In the genomic region with DNA sequence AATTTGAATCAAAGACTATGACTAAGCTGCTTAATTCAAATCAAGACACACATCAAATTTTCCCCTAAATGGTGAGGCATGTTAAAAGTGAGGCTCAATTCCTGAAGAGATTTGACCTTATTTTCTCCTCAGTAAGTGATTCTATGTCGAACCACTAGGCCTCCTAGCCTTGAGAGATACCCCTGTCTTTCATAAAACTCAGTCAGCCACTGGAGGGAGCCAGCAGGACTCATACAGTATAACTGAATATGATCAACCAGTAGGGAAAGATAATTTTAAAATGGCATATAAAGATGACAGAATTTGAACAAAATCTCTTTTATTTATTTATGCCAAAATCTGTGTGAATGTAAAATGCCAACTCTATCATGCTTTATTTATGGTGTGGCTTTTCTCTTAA, we compare ENCODE assay signal across 7 mouse cellular contexts.
DNase-seq lines count a peak whose midpoint lies in the region; ATAC-seq and TF ChIP-seq lines count a peak whose summit lies in the region.

No protein-coding gene starts in this region.

- 62% methylated on average over 1 of the region's 1 CpGs for WGBS in hindbrain, embryonic 14.5 days
- 77% methylated on average over 1 of the region's 1 CpGs for WGBS in hindbrain, embryonic 10.5 days

- no peak overlapping the region for H3K27ac ChIP-seq in hindbrain, embryonic 14.5 days
- no peak overlapping the region for H3K27ac ChIP-seq in hindbrain, embryonic 10.5 days
- H3K27ac ChIP-seq in CH12.LX (ENCODE audit: insufficient read depth, low read depth) = no peak overlapping the region

- no peaks in the 10 kb centered on the region for H3K27me3 ChIP-seq in hindbrain, embryonic 14.5 days (ENCODE audit: control insufficient read depth, insufficient read depth, low read length)
- H3K27me3 ChIP-seq in hindbrain, embryonic 10.5 days (ENCODE audit: insufficient read depth, poor library complexity, severe bottlenecking) = no peaks in the 10 kb centered on the region
- H3K27me3 ChIP-seq in CH12.LX (replicated peaks) = no peaks in the 10 kb centered on the region

- H3K4me2 ChIP-seq in hindbrain, embryonic 14.5 days (replicated peaks) = no peak overlapping the region
- no peak overlapping the region for H3K4me2 ChIP-seq in CH12.LX (ENCODE audit: insufficient read depth, low read depth, poor library complexity, severe bottlenecking)

- dilution Hi-C loops in CH12.LX (cut with MboI; ENCODE audit: extremely low pct_ligation_motif_present, extremely low pct_unique_long_range_greater_than_20kb, low sequenced_read_pairs) = no loop called here

- TF ChIP-seq EP300 in CH12.LX (IDR thresholded peaks at IDR 0.05; ENCODE audit: low read length) = no peak

- H3K4me1 ChIP-seq in hindbrain, embryonic 14.5 days (replicated peaks; ENCODE audit: control insufficient read depth, insufficient read depth, low read length) = no peaks in the 10 kb centered on the region
- 0 out of 2 replicates have a peak, but pooled peaks cover 3% of the 10 kb centered on the region for H3K4me1 ChIP-seq in hindbrain, embryonic 10.5 days (replicated peaks)
- no peaks in the 10 kb centered on the region for H3K4me1 ChIP-seq in CH12.LX (ENCODE audit: control insufficient read depth in 1 of 2, insufficient read depth in 2 of 2)

- no peak for TF ChIP-seq POLR2A in CH12.LX (IDR thresholded peaks at IDR 0.05; ENCODE audit: low read depth, low read length)

- no peak overlapping the region for H3K4me3 ChIP-seq in hindbrain, embryonic 14.5 days (replicated peaks; ENCODE audit: low read length)
- no peak overlapping the region for H3K4me3 ChIP-seq in hindbrain, embryonic 10.5 days
- no peak overlapping the region for H3K4me3 ChIP-seq in CH12.LX (replicated peaks in 1 of 3; ENCODE audit: low read depth in 2 of 3, low read length in 2 of 3, poor library complexity in 1 of 3)

- peak; percentile 68 for TF ChIP-seq RAD21 in CH12.LX (IDR thresholded peaks at IDR 0.05; ENCODE audit: low read depth, low read length)

- in situ Hi-C loops in CH12.LX (cut with MboI; ENCODE audit: low pct_ligation_motif_present, low pct_unique_long_range_greater_than_20kb, low sequenced_read_pairs) = no loop called here

- no peaks in the 10 kb centered on the region for H3K36me3 ChIP-seq in hindbrain, embryonic 14.5 days (replicated peaks; ENCODE audit: control insufficient read depth, insufficient read depth)
- H3K36me3 ChIP-seq in hindbrain, embryonic 10.5 days = no peaks in the 10 kb centered on the region
- H3K36me3 ChIP-seq in CH12.LX (replicated peaks in 1 of 2; ENCODE audit: control insufficient read depth in 1 of 2, insufficient read depth in 1 of 2, low read length in 1 of 2) = no peaks in the 10 kb centered on the region

- peak; percentile 50 for DNase-seq in hindbrain, embryonic 14.5 days (ENCODE audit: low spot score)
- DNase-seq in hindbrain, embryonic 10.5 days (ENCODE audit: low spot score) = no peak
- peak; percentile 72 for DNase-seq in CH12.LX (ENCODE audit: extremely low read depth)
- DNase-seq in adrenal gland, postnatal 10 days = peak; percentile 52
- DNase-seq in heart, postnatal 4 days = peak; percentile 57
- DNase-seq in lung, postnatal 14 days = peak; percentile 45
- peak; percentile 41 to 48 for DNase-seq in thymus, postnatal 10 days (ENCODE audit: low spot score in 2 of 2)

- H3K79me2 ChIP-seq in CH12.LX (replicated peaks; ENCODE audit: control insufficient read depth, extremely low read depth, insufficient read depth, poor library complexity, severe bottlenecking) = no peaks in the 10 kb centered on the region

- no peaks in the 10 kb centered on the region for H3K9me3 ChIP-seq in hindbrain, embryonic 14.5 days (ENCODE audit: control insufficient read depth, low read length)
- H3K9me3 ChIP-seq in hindbrain, embryonic 10.5 days = no peaks in the 10 kb centered on the region
- H3K9me3 ChIP-seq in CH12.LX (replicated peaks; ENCODE audit: low read length) = no peaks in the 10 kb centered on the region

- peak; percentile 7 to 86; a peak in 2 of 4 replicates for TF ChIP-seq CTCF in CH12.LX (conservative IDR thresholded peaks at IDR 0.05 in 1 of 2, IDR thresholded peaks at IDR 0.05 in 1 of 2; ENCODE audit: low read depth in 2 of 2, low read length in 2 of 2)

- no peak overlapping the region for H3K9ac ChIP-seq in hindbrain, embryonic 14.5 days
- no peak overlapping the region for H3K9ac ChIP-seq in CH12.LX (ENCODE audit: insufficient read depth, low read depth)

- ATAC-seq in hindbrain, embryonic 14.5 days (ENCODE audit: low FRiP score) = no peak

TF ChIP-seq in CH12.LX, 34 proteins besides CTCF, POLR2A, EP300 and RAD21:
- TF ChIP-seq SMC3 (IDR thresholded peaks at IDR 0.05; ENCODE audit: low read depth, low read length) (peak; percentile 75), ZC3H11A (IDR thresholded peaks at IDR 0.05; ENCODE audit: low read depth, low read length) (0 out of 2 replicates have a peak, but pooled peaks have one; percentile 11), MEF2A (IDR thresholded peaks at IDR 0.05; ENCODE audit: borderline replicate concordance, low read depth, low read length) (no peak)
